Mouse (Mus musculus) heart, postnatal 10 days (tissue): ENCODE data around the gene Kctd21. TPM values are rescaled to one million over a fixed set of nuclear protein-coding genes. Genes with fewer than 3 reads are reported as not detected.

Experiments
- DNase-seq, 2 experiments: peaks; one replicate each; pipeline ENCODE4 v3.0.0; 2021
- intact Hi-C: fragments of 180-260 bp; cut with DNase I; formaldehyde crosslinking; loops from one replicate; pipeline ENCODE4 v1.15.1; 2025
- total RNA-seq, 2 experiments: library from RNA; stranded (reverse); gene quantifications; 2 replicates each; pipeline ENCODE4 v1.2.3; 2021

Gene Kctd21
- total RNA-seq, 2 experiments from 2014 or later, result 1.4 to 2.7 TPM

DNA sequence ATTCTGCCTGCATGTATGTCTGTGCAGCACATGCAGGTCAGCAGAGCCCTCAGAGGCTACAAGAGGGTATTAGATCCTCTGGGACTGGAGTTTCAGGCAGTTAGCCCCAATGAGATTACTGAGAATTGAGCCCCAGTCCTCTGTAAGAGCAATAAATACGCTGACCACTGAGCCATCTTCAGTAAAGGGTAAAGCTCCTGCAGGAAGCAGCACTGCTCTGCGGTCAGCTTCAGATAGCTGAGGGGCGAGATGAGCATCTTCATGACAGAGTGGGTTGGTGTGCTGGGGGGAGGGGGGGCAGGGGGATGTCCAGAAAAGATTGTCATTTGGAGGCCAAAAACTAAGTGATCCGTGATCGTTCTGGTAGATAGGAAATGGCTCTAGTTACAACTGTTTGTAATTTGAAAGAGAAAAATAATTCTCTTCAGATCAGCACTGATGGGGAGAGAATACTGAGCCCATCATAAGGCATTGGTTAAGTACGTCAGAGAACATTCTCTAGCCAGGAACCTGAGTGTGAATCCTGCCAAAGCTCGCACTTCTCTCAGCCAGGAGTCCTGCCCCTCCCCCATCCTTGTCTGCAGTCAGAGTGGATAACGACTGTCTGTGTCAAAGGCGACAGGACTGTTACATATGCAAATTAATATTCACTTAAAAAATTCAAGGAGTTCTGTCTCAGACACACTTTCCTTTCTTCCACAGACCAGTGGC, 14.1 kb downstream of the Kctd21 start:
- DNase-seq, result peak; percentile 36 to 38
- intact Hi-C loops, result no loop called here

DNA sequence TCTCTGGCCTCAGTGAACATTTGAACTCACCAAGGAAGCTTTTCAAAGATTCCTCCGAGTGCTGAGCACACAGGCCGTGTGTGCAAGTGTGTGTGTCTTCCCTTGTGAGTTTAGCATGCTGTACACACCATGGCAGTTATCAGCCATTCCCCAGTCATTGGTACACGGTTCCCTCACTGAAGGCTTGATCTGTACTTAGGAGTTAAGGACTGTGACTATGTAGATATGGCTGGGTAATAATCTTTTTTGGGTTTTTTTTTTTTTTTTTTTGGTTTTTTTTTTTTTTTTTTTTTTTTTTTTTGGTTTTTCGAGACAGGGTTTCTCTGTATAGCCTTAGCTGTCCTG, 14.7 kb downstream of the Kctd21 start:
- intact Hi-C loops, result no loop called here

DNA sequence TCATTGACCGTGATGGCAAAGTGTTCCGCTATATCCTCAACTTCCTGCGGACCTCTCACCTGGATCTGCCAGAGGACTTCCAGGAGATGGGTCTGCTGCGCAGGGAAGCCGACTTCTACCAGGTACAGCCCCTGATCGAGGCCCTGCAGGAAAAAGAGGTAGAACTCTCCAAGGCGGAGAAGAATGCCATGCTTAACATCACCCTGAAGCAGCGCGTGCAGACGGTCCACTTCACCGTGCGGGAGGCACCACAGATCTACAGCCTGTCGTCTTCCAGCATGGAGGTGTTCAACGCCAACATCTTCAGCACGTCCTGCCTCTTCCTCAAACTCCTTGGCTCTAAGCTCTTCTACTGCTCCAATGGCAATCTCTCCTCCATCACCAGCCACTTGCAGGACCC, 15.3 kb downstream of the Kctd21 start:
- DNase-seq, result no peak
- intact Hi-C loops, result no loop called here

More for the DNA sequence above, 14.7 kb downstream of the Kctd21 start:
- DNase-seq, result no peak

DNA sequence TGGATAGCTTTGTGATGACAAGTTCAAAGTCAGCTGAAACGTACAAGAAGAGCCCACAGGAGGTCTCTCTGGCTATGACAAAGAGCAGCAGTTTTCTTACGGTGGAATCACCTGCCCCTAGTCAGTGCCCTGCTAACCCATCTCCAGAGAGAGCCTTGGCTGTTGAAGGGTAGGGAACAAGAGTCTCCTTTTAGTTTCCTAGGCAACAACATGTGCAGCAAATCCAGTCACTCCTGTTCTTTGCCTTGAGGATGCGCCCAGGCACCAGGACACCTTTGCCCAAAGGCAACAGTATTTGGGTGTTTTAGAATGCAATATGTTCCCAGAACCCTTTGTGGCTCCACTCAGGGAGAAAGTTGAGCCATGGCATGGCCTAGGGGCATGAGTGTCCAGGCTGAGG, 16.2 kb downstream of the Kctd21 start:
- intact Hi-C loops, result no loop called here
- DNase-seq, result no peak

DNA sequence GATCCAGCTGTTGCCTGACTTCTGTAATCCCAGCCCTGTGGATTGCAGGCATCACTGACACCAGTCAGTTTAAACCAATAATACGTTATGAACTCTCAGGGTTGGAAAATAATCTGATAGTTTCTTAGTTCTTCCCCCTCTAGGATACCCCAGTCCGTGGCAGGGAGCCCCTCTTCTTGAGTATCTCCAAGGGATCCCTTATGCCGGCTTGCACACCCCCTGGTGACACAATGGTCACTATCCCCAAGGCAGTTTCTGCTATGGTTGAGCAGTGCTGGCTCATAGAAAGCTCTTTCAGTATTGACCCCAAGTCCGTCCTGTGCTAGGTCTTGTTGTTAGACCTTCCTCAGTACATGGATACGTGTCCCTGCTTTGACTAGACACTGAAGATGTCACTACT, 16.7 kb downstream of the Kctd21 start:
- intact Hi-C loops, result no loop called here

DNA sequence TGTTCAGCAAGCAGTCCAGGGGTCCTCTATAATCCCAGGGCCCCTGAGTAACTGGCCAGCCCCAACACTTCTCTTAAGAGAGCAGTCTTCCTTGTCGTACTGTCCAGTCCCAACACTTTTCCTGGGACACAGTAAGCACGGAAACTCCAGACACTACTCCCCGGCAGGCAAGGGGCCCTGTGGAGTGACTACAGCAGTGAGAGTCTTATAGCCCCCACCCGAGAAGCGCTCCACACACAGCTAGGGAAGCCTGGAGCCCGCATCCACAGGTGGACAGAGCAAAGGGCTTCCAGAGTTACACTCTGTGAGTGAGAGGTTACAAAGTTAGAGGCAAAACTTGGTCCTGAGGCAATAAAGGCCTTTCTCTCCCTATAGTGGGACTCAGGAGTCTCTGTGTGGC, 17.3 kb downstream of the Kctd21 start:
- no peak for DNase-seq
- intact Hi-C loops, result no loop called here

More for the DNA sequence above, 16.7 kb downstream of the Kctd21 start:
- no peak for DNase-seq

DNA sequence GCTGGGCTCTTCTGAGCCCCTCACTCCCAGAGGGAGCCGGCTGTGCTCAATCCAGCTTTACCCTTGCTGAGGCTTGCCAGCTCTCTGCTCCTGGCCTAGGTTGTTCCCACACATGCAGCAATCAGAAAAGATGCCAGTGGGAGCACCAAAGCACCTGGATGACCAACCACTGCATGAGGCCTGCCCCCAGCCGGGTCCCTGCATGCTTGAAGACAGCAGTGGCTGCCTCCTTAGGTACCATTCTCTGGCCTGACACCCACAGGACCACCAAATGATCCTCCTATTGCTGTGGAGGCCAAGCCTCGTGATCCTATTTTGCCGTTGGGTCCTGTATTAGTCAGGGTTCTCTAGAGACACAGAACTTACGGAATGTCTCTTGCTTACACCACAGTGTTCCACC, 18.8 kb downstream of the Kctd21 start:
- no peak for DNase-seq
- intact Hi-C loops, result no loop called here

DNA sequence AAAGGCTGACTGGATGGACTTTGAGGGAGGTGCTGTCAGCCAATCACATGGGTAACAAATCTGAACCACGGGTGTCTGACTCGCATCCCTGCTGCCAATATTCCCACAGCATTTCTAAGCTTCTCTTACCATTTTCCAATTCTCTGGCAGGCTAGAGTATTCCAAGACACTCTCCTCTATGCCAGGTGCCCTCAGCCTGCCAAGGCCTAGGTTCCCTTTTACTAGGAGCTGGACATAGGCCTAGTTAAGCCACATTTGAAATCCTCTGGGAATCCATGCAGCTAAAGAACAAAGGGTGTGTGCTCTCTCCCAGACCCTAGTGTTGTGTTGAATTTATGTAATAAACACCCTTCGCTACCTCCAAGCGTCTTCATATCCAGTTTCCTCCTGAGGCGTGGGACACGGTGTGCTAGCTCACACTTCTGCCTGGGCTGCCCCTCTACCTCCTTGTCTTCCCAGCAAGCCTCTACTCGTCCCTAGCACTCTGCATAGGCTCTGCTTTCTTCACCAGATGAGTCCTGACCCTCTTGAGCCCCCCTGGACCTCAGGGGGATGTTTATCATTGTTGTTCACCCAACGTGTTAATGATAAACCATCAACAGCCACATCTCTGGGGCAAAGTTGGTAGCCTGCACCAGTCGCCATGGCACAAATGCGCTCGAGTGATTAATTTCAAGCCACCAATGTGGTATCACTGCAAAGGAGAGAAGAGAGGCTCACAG, 19.8 kb downstream of the Kctd21 start:
- no peak for DNase-seq
- intact Hi-C loops, result no loop called here

DNA sequence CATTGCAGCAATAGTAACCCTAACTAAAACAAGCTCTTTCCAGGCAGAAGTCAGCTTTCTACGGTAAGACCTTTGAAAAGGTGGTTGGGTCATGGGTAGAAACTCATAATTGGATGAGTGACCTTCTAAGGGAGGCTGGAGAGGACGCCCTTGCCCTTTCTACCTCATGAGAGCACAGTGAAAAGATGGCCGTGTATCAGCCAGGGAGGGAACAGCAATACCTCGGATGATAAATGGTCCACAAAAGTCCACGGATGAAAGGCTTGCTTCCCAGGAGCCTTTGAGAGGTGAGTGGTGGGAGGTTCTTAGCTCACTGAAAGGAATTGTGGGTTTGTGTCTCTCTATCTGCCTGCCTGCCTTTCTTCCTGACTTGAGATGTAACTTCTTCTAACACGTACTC, 21.2 kb downstream of the Kctd21 start:
- intact Hi-C loops, result no loop called here
- no peak for DNase-seq

DNA sequence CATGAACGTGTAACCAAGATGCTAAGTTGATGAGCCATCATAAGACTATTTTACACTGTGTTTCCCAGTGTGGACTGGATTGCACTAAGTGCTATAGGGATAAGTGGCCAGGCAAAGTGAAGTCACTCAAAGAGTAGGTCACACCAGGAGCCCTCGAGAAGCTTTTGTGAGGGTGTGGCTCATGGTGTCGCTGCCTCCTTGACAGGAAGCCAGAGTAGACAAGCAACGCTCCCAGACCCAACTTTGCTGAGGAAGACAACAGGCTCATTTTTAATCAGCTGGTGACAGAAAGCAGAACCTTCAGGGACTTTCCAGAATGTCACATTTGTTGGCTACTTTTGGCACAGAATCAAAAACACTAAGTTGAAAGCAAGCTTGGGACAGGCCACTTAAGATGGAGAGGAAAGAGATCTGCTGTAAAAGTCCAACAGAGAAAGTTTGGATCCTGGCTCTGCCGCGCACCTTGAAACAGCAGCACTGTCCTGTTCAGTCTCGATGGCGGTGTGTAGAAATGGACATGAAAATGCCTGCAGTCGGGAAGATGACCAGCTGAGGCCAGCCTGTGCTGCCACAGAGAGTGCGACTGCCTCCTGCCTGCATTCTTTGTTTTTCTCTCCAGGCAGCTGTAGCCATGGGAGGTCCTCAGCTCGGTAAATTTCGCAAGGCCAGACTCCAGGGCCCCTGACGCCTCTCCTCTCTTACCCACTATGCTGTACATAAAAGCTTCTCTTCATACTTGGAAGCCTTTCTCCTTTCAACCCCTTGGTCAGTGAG, 23.1 kb downstream of the Kctd21 start:
- intact Hi-C loops, result no loop called here
- DNase-seq, result peak; percentile 52 to 55

DNA sequence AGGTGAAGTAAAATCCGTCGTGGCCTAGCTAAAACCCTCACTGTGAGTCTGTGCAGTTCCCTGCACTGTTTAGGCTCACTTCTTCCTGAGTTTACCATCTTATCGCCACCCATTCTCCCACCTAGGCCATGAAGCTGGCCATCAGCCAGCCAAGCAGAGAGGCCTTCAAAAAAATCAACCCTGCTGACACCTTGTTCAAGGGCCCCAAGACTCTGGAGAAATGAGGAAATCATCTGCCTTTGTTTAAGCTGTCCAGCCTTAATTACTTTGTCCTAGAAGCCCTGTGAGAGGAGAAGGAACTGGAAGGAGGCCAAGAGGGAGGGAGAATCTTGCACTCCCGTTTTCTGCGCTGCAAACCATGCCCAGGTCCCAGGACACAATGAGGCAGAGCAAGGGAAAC, 24.1 kb downstream of the Kctd21 start:
- no peak for DNase-seq
- intact Hi-C loops, result no loop called here

DNA sequence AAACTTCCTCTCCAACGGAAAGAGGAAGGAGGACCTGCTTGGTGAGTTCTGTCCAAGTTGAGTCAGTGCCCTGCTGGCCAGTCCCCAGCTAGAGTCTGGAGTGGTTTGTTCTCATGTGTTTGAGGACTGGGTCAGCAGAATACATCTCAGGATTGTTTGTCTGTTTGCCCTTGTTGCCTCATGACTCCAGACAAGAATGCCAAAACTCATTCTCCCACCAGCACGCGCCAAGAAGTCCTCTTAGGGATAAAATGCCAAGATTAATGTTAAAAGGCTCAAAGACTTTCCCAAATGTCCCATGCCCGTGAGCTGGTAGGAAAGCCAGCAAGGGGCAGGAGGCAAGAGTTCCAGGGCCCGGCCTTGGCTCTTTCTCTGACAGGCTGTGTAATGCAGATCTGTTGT, 24.7 kb downstream of the Kctd21 start:
- peak; percentile 63 to 64 for DNase-seq
- intact Hi-C loops, result no loop called here

DNA sequence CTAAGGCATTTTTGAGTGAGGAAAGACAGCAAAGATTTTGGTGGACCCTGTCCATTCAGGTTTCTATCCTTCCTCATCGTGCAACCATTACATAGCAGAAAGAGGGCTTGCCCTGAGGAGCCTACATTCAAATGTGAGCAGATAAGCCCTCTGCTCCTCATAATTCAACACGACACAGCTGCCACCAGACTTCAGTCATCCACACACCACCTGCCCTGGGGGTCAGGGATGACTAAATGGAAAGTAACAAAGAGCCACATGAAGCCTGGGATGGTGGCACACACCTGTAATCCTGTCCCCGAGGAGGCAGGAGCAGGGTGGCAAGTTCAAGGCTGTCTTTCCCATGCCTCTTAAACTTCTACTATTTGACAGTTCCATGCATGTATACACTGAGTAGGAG, 25.7 kb downstream of the Kctd21 start:
- intact Hi-C loops, result no loop called here
- no peak for DNase-seq

DNA sequence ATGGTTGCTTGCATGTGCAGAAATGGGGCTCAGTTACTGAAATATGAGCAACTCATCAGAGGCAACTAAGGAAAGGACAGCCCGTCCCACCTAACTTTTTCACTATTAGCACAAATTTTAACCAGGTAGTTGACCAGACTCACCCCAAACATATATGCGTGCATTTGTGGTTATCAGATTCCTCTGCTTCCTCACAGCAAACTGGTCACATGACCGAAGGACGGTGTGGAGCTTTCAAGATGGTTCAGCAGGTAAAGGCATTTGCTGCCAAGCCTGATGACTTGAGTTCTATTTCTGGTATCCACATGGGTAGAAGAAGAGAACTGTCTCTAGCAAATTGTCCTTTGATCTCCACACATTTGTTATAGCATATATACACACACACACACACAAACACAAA, 26.2 kb downstream of the Kctd21 start:
- intact Hi-C loops, result no loop called here
- no peak for DNase-seq

DNA sequence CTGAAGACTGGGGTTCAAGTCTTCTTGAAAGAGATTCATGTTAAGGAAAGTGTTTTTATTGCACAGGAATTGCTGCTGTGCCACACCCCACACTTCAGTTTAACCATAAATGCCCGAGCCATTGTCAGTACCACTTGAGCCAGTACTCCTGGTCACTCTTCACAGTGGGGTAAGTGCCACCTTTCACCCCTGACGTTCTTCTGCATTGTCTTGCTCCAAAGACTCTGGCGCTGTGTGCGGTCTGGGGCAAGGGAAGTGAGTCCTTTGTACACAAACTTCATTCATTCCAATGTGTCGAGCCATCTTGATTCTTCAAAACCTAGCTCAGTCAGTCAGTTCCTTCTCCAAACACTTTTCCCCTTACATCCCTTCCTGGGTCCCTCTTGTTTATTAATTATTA, 28.0 kb downstream of the Kctd21 start:
- intact Hi-C loops, result no loop called here
- no peak for DNase-seq

DNA sequence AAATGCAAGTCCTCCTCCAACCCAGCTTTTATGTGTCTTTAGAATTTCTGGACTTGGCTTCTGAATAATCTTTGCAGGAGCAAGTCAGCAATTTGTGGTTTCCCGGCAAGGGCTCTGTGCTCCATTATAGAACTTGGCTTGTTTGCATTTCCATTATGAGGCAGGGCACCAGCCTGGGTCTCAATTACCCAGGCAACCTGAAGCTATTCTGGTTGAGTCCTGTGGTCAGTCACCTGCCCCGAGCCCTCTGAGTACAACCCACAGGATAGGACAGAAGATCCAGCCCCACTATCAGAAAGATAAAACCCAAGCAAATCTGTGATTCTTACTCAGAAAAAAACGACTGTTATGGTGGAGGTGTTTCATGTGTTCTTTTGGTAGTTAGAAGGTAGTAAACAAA, 28.8 kb downstream of the Kctd21 start:
- DNase-seq, result no peak
- intact Hi-C loops, result no loop called here

DNA sequence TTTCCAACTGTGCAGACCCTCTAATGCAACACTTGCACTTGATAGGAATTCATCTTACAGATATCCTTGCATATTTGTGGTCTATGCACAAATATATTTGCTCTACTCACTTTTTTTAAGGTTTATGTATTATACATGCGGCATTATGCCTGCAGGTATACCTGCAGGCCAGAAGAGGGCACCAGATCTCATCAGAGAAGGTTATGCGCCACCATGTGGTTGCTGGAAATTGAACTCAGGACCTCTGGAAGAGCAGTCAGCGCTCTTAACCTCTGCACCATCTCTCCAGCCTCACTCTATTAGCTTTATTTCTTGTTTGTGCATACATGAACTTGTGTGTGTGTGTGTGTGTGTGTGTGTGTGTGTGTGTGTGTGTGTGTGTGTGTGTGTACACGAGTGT, 29.3 kb downstream of the Kctd21 start:
- peak; percentile 21 to 56 for DNase-seq
- intact Hi-C loops, result no loop called here

DNA sequence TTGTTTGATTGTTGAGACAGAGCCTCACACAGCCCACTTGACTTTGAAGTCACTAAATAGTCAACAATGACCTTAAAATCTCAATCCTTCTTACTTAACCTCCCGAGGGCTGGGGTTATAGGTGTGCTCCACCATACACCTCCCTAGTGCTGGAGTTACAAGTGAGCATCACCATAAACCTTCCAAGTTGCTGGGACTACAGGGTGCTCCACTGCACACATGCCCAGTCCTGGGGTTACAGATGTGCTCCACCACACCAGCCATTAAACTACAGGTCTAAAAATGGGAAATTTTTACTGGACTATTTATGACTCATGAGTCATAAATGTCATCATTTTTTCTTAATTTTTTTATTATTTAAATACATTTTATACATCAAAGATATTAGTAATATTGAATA, 33.8 kb downstream of the Kctd21 start:
- intact Hi-C loops, result no loop called here
- DNase-seq, result no peak

DNA sequence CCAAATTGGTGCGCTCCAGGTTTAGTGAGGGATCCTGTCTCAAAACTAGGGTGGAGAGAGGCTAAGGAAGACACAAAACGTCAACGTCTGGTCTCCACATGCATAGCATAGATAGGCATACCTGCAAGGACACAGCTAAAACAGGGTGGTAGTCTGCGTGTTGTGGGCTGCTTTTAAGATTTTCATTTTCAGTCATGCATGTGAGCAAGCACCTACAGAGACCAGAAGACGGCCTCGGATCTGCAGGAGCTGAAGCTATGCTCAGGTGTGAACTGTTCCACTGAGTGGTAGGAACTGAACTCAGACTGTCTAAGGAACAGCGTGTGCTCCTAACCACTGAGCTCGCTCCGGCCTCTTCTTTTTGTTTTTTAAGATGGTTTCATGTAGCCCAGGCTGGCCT, 43.0 kb downstream of the Kctd21 start:
- DNase-seq, result no peak
- intact Hi-C loops, result no loop called here

DNA sequence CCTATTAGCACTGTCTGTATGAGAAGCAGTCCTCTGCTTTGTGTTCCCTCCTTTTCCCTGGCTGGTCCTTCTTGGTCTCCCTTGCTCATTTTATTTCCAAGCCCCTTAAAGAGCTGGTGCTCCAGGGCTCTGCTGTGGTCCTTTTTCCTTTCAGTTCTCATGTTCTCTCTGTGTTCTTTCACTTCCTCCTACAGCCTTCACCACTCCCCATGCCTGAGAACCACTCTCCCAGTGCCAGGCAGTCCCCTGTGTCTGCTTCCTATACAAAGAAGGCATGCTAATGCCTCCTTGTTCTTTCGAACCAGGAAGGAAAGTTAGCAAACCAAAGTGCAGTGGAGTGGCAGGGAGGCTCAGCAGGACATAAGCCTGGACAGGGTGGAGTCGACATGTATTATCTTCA, 43.8 kb downstream of the Kctd21 start:
- no peak for DNase-seq
- intact Hi-C loops, result no loop called here

DNA sequence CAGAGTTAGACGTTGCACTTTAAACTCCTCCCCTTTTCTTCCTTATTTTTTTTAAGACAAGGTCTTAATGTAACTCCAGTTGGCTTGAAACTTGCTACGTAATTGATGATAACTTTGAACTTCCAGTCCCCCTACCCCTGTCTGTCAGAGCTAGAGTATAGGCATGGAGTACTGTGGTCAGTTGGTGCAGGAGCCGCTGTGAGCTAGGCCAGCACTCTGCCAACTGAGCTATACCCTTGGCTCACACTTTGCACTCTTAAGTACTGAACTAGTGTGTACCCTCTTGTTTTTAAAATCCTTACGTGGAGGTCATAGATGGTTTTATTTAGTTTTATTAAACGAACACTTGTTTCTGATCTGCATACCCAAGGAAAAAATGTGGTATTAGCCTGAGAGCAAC, 47.2 kb downstream of the Kctd21 start:
- intact Hi-C loops, result no loop called here
- no peak for DNase-seq
